Mouse (Mus musculus) kidney, postnatal 14 days (tissue): ENCODE data around the gene Mettl14.
"Not testable (repeated sequence)": the region's sequence is repeated elsewhere in the genome, so short reads cannot be mapped to it uniquely, and the experiment has no call there.

Experiments
- DNase-seq: peaks from one replicate; pipeline ENCODE4 v3.0.0; 2022; ENCODE audit warnings: mixed read lengths

The Mettl14 gene

DNA sequence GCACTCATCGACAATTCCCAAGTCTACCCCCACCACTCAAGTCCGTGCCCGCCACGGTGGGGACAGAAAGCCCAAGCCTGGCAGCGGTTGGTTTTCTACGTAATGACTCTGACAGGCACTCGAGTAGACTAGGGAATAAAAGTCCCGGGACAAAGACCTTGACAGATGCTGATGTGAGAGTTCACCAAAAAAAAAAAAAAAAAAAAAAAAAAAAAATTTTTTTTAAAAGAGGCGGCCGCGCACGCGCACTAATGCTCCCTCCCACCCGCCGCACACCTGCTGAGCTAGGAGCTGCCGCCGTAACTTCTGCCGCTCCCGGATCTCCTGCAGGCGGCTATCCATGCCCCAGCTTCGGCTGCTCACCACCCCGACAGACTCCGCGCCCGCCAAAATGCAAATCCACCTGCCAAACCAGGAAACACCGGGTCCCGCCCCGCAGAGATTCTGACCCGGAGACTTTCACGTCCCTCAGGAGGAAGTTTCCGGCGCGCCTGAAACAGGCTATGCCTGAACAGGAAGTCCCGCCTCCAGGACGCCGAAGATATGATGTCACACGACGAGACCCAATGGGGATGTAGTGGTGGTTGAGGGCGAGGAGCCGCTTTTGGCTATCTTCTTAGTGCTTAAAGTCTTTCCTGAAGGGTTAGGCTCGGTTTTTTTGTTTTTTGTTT is at the start of gene Mettl14:
Gene Mettl14, minus strand, starts transcription at position 623 of the 671 bp plus-strand sequence.
- DNase-seq: peak; percentile 97

DNA sequence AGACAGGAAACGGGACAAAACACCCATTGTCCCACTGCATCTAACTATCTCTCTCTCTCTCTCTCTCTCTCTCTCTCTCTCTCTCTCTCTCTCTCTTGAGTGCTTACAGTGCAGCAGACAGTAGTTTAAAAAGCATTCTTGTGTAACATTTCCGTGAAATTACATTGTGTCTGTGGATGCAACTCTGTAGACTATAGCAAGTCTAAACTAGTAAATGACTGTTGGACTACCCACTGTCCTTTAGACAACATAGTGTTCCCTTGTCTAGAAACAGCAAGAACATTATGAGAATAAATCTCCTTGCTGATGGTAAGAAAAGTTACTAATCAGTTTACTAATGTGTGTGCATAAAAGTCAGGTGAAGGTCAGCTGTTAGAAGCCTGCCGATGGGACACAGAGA is 47.5 kb upstream of the Mettl14 start:
- DNase-seq: no peak

DNA sequence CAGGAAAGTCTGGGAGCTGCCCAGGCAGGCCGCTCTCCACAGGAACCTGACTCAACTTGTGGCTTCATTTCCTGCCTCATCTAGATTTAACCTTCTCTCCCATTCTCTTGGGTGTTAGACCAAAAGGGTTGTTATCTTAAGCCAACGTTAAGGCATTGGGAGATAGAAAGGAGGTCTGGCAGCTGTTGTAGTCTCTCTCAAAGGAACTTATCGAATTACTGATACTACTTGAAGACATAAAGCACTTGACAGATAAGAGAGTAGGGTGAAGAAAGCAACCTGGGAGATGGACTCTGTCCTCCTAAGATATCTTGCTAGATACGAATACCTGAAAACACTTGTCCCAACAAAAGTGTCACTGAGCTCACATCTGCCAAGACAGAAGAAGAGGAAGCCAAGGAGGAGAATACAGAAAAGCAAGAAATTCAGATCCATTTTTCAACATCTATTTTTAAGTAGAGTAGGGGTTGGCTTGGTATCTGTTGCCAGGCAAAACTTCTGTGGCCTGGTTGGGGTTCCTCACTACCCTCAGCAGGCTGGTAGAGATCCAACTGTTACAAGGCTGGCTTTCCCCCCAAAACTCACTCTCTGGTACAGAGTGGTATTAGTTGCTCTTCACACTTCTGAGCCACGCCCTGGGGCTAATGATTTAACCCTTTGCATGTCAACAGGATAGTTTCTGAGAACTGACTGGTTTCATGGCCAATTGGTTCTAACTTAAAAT is 46.2 kb upstream of the Mettl14 start:
- no peak for DNase-seq

- DNase-seq: no peak
Observed at GRCm38 (mm10) chr3:123429597-123430458, 43.9 kb upstream of the Mettl14 start.

GRCm38 (mm10) chr3:123428005-123428404 is 42.1 kb upstream of the Mettl14 start:
- DNase-seq: no peak

- no peak for DNase-seq
Observed at GRCm38 (mm10) chr3:123425647-123426046, 39.7 kb upstream of the Mettl14 start.

DNA sequence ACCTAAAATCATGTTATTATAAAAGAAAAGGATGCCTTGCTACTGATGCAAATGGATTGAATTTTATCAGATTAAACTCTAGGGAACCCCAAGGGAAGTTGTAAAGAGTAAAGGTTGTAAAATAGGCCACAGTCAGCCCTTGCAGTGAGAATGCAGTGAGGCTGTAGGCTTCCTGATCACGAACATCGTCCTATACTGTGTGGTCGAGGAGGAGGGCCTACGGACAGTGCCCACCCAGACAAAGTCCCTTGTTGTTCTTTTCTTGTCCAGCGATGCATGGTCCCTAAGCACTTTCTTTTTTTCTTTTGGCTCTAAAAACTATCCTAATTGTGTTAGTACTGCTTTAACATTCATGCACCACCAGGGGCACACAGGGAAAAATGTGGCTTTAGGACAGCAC is 27.3 kb upstream of the Mettl14 start:
- no peak for DNase-seq

DNA sequence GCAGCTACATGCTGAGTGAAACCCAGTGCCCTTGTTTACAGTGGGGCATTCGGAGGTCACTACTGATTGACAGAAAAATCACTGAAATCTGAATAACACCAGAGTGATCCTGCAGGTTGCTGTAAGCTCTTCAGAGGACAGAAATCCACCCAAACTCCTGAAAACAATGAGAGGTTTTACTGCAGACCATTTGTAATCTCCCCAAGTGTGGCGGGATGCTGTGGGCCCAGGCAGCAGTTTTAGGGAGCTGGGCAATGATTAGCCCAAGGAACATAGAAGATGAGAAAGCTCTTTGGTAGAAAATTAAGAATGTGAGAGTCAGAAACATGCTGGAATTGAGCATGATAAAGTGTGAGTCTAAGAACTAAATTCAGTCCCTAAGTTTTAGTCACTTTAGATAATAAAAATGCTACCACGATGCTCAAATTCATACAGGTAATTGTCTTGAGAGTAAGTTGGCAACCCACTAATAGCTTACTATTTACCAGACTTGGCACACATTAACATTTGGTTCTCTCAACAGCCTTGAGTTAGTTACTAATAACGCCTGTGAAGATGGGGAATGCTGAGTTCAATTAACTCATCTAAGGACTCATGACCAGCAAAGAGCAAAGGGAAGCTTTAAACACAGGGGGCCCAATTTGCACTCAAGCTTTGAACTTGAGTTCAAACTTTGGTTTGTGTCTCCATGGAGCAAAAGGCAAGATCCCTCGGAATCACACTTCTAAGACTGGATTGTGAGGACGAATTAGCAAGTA is 26.1 kb upstream of the Mettl14 start:
- no peak for DNase-seq

DNA sequence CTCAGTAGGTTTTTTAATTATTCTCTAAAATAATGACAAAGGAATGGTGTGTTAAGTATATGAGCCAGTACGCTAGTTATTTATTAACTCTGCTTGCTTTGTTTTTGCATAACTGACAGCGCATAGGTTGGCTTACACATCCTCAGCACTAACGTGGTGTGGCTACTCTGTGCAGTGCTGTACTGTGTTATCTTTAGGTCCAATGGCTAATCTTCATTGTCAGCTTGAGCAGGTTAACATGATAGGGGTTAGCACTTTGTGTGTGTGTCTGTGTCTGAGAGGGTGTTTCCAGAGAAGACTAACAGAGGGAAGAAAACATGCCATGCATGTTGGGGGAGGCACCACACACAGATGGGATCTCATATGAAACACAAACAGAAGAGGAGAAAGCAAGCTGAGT is 19.0 kb upstream of the Mettl14 start:
- no peak for DNase-seq

DNA sequence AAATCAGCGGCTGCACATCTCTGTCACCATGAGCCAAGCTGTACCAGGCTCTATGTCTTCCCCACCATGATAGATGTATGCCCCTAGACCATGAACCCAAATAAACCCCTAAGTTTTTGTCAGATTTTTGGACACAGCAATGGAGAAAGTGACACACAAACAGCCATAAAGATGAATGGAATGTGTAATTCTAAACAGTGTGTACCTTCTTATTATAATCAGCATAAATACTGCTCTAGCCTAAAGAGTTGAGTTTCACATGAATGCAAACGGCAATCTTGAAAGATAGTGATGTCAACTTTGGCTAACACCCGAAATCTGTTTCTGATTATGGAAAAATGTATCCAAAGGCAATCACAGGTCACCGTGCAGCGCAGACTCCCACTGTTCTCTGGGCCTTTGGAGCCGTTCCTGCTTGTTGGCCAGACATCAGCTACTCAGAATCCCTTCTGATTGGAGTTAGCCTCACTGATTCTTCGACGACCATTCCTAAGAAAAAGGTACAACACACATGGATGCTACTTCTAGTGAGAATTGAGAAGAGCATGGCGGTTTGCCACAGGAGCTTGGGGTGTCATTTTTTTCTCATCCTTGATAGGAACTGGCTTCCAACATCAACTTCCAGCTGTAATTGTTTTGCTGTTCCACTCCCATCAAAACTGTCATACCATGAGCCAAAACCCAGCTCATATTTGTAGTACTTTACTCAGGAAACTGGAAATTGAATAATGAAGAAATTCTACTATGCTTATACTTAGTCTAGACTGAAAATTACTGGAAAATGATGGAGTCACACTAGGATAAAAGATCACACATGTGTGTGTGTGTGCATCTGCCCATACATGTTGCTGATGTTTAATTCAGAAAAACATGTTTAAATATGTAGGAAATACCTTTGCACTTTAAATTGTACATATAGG is 11.9 kb upstream of the Mettl14 start:
- no peak for DNase-seq

DNA sequence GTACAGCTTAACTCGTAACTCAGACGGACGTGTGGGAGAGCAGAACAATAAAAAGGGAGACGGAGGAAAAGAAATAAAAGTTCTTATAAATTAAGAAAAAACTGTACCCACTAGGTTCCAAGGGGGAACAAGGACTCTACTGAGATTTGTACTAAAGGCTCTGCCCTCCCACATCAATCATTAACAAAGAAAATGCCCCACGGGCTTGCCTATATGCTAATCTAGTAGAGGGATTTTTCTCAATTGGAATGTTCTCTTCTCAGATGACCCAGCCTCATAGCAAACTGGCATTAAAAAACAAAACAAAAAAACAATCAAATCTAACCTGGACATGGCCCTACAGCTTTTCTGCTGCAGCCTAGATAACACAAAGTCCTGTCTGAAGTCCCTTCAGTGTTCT is 9.7 kb upstream of the Mettl14 start:
- peak; percentile 62 for DNase-seq

GRCm38 (mm10) chr3:123391180-123391579 is 5.3 kb upstream of the Mettl14 start:
- DNase-seq: no peak

DNA sequence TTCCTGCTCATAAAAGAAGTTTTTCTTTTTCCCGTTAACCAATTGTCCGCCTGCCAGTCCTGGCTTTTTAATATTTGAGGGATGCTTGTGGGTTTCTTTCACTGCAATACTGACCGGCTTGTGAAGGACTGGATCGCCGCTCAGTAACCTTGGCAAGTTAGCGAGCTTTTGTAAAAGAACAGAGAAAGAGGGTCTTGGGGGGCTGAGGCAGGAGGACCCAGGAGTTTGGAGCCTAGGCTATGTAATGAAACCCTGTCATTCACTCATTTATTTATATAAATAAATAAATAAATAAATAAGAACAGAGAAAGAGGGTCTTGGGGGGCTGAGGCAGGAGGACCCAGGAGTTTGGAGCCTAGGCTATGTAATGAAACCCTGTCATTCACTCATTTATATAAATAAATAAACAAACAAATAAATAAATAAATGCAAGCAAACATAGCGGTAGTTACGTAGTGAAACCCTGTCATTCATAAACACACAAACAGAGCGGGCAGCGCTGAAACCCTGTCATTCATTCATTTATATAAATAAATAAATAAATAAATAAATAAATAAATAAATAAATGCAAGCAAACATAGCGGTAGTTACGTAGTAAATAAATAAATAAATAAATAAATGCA is 361 bp upstream of the Mettl14 start:
- not testable (repeated sequence) for DNase-seq

DNA sequence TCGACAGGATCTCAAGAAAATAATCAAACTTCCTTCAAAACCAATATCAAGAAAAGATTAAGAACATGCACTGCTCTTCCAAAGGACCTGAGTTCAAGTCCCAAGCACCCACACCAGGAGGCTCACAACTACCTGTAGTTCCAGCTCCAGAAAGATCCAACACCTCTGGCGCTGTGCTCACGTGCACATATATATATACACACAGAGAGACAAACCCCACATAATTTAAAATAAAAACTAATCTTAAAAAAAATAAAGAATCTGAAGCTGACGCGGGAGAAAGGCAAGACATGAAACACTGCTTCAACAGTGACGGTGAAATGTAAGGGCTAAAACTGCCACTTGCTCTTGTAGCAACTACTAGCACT is 806 bp downstream of the Mettl14 start:
- DNase-seq: no peak

- no peak for DNase-seq
Observed at GRCm38 (mm10) chr3:123384435-123384834, 1.5 kb downstream of the Mettl14 start.

DNA sequence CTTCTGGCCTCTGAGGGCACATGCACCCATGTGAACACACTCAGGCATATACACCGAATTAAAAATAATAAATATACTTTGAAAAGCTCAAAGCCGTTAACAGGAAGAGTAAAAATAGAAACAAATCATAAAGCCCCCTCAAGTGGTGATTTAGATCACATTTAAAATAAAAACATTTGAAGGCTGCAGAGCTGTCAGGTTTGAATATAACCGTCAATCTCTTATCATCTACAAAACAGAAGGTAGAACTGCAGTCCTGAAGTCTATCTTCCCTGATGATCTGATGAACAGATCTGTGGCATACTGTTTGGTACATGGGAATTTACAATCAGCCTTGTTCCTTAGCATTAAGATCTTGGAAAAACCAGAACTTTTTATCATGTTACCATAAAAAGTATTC is 9.3 kb downstream of the Mettl14 start:
- no peak for DNase-seq

- peak; percentile 74 for DNase-seq
Observed at GRCm38 (mm10) chr3:123371766-123372535, 14.0 kb downstream of the Mettl14 start.

DNA sequence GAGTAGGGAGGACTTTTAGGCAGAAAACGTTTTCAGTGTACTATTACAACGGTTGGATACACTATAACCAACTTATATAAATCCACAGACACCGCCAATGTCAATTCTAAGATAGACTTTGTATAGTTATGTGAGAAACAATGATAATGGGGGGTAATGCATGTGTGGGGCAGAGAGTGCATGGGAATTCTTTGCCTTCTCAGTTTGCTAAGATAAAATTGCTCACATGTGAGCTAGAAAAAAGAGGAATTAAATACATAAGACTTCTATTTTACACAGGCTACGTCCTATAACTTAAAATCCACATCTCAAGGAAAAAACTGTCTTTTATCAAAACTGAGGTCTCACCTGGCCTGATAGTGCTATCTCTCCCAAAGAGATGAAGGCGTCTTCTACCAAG is 15.0 kb downstream of the Mettl14 start:
- no peak for DNase-seq

DNA sequence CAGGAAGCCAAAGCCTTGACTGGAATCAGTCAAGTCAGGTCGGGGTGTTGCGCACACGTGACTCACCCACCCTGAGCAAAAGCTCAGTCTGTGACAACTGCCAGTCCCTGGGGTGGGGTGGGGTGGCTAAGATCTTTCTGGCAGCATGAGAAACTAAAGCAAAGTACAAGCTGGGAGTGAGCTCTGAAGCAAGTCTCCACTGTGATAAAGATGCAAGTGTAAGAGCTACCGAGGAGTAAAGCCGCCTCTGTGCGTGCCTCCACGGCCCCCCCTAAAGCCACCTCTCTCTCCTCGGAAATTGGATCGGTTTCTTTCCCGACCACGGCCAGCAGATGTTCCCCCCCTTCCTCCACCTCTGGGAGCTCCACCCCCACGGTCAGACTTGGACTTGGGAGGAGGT is 16.7 kb downstream of the Mettl14 start:
- DNase-seq: no peak

- not testable (repeated sequence) for DNase-seq
Observed at GRCm38 (mm10) chr3:123366820-123367219, 19.1 kb downstream of the Mettl14 start.
